Mouse (Mus musculus) neural tube, embryonic 11.5 days (tissue): ENCODE results near the gene Padi6. TPM values are rescaled to one million over a fixed set of nuclear protein-coding genes. Genes with fewer than 3 reads are reported as not detected.

ENCODE experiments used
- microRNA-seq: library from miRNA; unstranded; fragments of <30 nt; microRNA quantifications from one replicate; pipeline ENCODE4, GENCODE M21; 2016
- polyA plus RNA-seq: library from polyadenylated mRNA; unstranded; fragments of >200 nt; fragmentation: Nextera tagmentation; extraction: Ambion mirVana; gene quantifications from 2 replicates; pipeline ENCODE4 v1.2.1, GENCODE M21; 2014

Padi6 gene
- polyA plus RNA-seq, 1 experiment from 2014 or later = not detected

Small RNA genes within 50 kb of the gene (microRNA-seq; reads per million reads assigned to microRNA genes)
- not detected for gene Gm23045
- not detected for gene Gm25951

Other genes with a start within 250 kb of the Padi6 start
- gene Arhgef10l, start 76.6 kb downstream of the Padi6 start, polyA plus RNA-seq = 20.1 and 25.3 TPM in 2 replicates
- 76.3 and 79.9 TPM in 2 replicates for gene Rcc2, start 42.1 kb downstream of the Padi6 start, polyA plus RNA-seq
- gene Padi4, start 31.6 kb upstream of the Padi6 start, polyA plus RNA-seq = 0.09 and 0.50 TPM in 2 replicates
- gene Padi3, start 68.0 kb upstream of the Padi6 start, polyA plus RNA-seq = not detected in 2 replicates
- gene Padi1, start 103.1 kb upstream of the Padi6 start, polyA plus RNA-seq = 0.22 TPM in 1 of 2 replicates, not detected in the other
- gene Padi2, start 163.7 kb upstream of the Padi6 start, polyA plus RNA-seq = 1.1 and 1.7 TPM in 2 replicates
- gene Sdhb, start 218.6 kb upstream of the Padi6 start, polyA plus RNA-seq = 408 and 418 TPM in 2 replicates
- 58.7 and 59.7 TPM in 2 replicates for gene Atp13a2, start 244.2 kb upstream of the Padi6 start, polyA plus RNA-seq